Mouse (Mus musculus) brain, embryonic 18.5 days (tissue): Measurements from ENCODE around the gene Cacng1.
A peak's percentile ranks its signal among the peaks of the same experiment; 100 is the strongest.

ENCODE experiments used
- DNase-seq: peaks from one replicate; pipeline ENCODE4 v3.0.0-alpha.2; 2012; ENCODE audit warnings: low read depth, low spot score

Cacng1 gene

DNA sequence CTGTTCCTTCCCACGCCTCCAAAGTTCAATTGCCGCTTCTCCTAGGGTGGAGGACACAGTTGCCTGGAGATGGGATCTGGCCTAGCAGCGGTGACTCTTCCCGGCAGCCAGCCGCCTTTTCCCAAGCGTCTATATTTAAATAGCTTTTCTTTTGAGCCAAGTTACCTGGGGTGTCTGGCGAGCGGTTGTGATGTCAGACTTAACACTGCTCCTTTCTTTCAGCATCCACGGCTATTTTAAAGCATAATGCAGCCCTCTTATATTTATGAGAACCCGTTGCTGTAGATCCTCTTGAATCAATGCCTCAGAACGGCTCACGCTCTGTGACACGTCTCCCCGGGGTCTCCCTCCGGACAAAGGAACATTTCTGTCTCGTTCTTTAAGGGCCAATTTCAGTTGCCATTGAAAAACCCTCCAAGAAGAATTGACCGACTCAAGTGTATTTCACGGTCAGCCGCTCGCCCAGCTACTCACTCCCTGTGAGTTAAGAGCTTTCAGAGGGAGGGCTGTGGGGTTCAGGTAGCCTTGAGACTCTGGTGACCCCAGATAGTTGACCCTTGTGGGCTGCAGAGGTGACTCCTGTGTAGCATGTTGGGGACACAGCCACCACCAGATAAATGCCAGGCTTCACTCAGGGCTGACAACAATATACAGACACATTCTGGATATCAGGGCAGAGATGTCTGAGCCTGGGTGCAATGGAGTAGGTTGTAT, 8.3 kb downstream of the Cacng1 start:
- no peak for DNase-seq

DNA sequence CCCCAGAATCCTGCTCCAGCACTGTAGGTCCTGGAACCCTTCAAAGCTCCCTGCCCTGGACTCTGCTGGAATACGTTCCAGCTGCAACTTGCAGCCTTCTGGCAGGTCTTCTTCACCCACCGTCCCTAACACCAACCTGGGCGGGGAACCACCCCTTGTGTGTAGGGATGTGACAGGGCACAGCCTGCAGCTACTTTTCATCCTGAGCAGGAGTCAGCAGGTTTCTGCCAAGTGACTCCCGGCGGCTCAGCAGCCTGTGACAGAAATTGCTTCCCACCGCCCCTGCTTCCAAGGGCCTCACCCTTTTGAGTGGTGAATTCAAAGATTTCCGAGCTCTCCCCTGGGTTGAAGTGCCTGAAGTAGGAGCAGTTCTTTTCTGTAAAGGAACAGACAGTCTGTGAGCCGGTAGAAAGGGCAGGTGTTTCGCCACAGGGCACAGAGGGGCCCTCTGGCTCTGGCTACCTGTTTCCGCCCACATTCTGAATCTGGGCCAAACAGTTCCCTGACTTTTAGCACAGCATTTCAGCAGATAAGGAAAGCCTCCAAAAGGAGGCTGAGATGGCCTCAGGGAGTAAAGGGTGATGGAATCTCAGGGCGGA, 10.7 kb downstream of the Cacng1 start:
- DNase-seq = no peak

DNA sequence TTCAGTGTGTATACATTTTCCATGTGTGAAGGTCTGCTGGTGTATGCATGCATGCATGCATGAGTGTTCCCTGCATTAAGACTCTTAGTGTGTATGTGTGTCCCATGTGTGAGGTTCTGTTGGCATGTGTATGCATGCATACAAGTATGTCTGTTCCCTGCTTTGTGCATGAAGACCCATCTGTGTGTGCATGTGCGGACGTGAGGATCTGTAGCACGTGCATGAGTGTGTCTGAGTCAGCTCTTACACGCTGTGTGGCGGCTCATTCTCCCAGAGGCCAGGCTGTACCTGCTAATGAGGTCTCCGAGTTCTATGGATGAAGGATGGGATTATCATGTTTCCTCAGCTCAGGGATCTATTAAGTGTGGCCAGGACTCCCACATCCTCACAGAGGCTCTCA, 11.3 kb downstream of the Cacng1 start:
- no peak for DNase-seq

DNA sequence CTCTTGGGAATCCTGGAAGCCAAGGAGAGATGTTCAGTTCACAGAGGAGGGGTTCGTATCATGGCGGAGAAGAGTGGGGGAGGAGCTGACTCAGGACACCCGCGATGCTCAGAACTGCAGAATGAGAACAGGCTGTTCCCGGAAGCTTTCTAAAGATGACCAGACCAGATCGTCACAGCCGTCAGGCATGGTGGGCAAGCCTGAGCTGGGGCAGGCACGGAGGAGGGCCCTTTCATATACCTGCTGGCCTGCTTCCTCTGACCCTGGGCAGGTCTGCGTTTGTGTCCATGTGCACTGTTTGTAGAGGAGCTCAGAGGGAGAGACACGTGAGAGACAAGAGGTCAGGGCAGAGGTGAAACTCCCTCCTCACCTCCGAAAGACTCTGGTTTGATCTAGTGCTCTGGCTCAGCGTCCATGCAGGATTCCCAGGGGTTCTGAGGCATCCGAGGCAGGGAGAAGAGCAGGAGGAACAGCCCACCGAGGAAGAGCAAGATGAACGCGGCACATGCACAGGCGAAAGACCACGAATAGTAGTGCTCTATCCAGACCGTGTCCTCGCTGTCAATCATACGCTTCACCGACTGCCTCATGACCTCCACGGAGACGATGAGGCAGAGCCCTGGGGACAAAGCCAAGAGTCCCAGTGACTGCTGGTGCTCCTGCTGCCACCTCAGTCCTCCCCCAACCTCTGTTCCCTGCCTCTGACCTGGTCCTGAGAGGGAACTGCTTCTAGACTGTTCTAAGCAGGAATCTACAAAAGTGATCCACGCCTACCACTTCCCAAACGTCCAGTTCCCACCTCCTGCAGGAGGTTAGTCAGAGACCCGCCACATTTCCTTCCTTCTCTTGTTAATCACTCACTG, 12.8 kb downstream of the Cacng1 start:
- DNase-seq = no peak

DNA sequence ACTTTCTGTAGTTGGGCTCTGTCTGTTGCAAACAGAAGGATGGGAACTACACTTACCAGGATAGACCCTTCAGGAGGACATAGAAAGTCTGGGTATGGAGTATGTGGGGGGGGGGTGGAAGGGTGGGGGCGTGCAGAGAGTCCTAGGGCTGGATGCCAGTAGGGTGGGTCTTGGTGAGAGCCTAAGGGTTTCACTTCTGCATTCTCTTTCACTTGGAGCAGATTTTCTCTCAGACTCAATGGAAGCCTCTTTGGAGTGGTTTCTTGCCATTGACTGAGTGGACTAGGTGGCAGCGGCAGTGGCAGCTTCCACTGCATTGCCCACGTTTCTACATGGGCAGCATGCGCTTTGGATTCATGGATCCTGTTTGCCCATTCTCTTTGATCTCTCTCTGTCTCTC, 16.4 kb downstream of the Cacng1 start:
- no peak for DNase-seq

DNA sequence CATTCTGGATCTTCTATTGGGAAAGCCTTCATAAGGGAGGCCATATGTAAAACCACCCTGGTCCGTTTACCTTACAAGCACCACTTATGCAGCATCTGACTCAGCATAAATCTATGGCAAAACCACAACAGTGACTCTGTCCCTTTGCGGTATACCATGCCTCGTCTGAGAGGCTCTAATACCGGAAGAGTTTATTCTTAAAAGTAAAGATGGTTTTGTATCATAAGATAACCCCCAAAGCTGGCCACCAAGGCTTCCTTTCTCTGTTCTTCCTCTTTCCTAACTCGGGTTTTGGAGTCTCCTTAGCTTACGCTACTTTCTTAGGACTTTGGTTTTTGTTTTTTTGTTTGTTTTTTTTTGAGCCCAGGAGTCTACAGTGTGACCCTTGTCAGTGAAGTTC, 23.0 kb downstream of the Cacng1 start:
- no peak for DNase-seq

DNA sequence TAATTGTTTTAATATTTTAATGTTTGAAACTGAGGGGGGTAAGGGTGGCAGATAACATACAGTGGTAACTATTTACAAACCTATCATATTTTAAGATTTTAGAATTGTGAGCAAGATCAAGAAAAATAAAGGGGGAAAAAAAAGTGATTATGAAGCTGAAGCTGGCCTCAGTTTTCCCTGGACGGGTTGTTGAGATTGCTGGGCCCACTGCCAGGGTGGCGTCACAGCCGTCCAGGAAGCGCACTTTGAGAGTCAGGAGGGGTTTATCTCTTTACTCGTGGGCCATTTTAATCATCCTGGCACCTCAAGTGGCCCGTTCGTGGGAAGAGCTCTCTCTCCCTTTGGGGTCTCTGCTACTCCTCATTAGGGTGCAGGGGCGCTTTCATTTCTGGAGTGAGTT, 24.8 kb downstream of the Cacng1 start:
- no peak for DNase-seq

DNA sequence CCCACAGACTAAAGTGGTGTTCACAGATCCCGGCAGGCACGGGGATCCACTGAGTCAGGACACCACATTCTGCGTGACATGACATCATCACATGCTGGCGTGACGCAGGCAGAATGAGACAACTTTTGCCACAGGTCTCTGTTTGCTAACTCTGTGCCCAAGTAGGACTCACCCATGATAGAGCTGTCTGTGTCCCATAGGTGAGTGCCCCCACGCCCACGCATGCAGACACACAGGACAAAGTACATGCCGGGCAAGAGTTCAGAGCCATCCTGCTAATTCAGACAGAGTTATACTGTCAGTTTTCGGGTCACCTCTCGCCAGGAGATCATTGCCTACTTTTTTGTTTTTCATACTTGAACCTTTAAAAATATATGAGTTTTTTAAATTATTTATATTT, 27.8 kb downstream of the Cacng1 start:
- no peak for DNase-seq

DNA sequence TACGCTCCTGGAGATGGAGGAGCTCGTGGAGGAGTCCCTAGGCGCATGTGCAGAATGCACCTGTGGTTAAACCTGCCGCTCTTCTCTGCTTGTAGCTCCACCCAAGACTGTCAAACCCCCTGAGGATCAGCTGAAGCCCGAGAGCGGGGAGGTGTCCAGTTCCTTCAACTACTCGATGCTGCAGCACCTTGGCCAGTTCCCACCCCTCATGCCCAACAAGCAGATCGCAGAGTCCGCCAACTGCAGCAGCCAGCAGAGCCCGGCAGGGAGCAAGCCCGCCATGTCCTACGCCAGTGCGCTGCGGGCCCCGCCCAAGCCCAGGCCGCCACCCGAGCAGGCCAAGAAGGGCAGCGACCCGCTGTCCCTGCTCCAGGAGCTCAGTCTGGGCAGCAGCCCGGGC, 30.0 kb downstream of the Cacng1 start:
- DNase-seq = no peak

DNA sequence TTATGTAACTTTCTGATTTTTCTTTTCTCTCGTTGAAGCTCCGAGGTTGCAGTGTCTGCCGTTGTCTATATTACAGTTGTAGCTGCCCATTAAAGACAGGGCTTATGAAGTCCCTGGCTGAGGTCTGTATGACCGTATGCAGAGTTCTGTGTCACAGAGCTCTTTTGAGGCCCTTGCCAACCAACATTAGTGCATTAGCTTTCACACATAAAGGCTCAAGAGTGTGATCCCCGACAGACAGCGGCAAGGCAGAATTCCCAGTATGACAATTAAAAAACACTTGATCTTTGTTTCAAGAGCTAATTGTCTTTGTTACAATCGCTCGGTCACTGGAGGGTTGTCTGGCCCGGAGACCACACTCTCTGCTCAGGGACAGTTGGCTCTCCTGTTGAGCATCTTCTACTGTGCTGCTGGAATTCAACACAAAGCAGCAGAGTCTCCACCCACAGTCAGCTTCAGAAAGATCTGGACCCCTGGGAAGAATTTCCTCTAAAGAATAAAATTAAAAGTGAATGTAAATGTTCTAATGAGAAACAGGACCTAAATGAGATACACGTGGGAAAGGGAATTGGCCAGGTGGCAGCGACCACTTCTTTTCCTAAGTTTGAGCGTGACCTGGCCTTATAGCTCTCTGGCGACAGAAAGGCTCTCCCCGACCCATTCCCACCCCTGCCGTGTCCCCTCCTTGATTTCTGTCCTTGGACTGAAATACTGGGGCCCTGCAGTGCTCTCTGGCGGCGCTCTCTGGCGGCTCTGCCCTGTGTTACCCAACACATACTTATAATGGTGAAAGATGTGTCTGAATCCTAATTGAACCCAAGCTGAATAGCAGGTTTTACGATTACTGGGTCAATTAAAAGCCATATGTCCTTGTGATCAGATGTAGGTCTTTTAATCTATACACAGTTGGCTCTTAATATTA, 32.5 kb downstream of the Cacng1 start:
- no peak for DNase-seq

DNA sequence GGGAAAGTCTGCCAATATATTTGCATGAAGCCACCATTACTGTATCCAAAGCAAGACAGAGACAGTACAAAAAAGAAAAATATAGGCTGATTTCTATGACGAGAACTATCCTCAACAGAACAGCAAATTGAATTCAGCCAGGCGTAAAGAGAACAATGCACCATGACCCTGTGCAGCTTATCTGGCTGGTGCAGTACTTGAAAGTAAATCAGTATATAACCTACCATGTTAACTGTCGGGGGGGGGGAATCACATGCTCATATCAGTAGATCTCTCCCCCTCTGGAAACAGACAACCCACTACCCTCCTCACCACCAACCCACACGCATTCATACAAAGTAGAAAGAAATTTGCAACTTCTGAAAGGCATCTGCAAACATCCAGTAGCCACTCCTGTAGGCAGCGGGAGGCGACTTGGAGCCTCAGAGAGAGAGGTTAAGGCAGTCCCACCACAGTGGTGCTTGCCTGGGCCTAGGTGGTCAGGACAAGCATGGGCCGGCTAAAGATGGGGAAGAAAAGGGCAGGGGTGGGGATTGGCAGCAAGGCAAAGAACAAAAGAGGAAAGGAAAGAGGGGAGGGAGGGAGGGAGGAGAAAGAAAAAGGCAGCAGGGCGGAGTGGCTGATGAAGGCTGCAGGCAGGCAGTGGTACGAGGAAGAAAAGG, 33.5 kb downstream of the Cacng1 start:
- no peak for DNase-seq

DNA sequence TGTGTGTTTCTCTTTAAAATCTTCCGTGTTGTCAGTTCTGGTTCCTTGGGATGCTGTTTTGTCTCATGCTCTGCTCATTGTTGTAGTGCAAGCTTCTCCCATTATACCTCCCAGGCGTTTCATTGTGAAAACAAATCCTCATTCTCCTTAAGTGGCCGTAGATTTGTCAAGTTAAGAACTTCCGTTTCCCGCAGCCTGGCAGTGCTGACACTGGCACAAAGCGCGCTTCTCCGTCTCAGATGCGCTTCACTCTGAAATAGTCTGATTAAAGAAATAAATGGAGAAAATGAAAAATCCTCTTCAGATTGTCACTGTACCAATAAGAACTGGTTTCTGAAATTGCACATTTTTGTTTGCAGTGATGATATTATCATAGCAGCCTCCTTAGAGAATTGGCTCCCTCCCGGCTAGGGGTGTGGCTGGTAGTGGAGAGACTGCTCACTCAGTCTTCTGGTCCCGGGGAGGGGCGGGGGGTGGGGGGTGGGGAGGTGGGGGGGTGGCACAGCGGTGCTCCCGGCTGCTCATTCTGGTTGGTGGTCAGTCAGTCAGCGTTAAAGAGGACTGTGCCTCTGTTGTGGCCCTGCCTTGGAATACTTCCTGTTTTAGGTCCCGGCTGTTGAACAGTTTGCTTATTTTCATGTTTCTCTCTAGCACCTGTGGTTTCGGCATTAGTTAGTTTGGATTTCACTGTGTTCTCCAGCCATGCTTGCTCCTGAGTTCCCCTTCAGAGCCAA, 39.9 kb downstream of the Cacng1 start:
- DNase-seq = no peak

DNA sequence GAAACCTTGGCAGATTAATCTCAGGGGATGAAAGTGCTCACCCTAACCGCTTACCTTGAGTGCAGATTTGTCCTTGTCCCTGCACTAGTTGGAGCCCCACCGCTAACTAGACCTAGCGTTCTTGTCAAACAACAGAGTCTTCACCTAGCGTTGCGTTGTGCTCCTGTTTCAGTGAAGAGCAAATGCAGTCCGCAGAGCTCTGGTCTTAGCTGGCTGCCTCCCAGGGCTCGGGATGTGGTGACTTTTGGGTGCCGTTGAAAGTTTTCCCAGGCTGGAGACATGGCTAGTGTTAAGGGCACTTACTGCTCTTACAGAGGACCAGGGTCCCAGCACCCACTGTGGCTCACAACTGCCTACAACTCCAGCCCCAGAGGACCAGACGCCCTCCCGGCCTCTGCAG, 41.1 kb downstream of the Cacng1 start:
- DNase-seq = no peak

DNA sequence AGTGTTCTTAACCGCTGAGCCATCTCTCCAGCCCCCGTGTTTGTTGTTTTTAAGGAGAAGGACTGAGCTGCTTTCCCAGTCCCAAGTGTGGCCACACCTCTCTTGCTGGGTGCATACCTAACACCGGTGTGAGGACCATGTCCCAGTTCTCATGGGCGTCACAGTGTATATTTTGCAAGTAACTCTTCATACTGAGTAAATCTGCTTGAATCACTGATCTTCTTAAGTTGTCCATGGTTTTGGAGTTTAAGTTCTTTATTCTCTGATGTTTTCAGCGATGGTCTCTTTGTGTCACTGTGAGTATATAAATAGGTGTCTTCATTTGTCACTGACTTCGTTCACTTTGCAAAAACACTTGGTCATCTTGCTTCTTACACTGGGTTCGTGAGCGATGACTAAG, 41.7 kb downstream of the Cacng1 start:
- no peak for DNase-seq

DNA sequence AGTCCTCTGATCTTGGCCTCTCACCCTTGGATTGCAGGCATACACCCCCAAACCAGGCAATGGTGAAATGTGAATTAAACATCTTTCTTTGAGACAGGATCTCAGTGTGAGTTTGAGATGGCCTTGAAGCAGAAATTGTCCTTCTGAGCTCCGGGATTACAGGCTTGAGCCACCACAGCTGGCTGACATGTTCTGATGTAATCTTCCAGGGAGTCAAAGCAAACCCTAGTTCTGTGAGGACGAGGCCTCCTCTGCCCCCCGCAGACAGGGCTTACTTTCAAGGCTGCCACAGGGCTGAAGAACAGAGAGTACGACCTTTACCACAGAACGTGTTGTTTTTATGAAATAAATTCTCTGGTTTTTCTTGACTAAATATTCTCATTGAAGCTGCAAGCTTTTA, 42.3 kb downstream of the Cacng1 start:
- no peak for DNase-seq

DNA sequence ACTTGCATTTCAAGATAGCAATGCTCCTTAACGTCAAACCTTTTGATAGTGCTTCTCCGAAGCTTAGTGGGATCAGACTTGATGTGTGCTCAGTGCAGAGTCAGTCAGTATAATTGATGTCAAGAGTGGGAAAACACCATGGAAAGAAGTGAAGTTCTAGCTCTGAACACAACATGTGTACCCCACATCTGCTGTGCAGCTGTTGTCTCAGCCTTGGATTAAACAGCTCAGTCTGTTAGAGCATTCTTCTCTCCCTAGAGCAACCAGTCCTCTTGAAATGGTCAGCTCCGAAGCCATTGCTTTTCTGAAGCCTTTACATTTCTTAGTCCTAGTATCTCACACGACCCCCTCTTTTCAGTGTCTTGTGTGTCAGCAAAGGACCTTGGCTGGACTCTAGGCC, 47.3 kb downstream of the Cacng1 start:
- DNase-seq = no peak

DNA sequence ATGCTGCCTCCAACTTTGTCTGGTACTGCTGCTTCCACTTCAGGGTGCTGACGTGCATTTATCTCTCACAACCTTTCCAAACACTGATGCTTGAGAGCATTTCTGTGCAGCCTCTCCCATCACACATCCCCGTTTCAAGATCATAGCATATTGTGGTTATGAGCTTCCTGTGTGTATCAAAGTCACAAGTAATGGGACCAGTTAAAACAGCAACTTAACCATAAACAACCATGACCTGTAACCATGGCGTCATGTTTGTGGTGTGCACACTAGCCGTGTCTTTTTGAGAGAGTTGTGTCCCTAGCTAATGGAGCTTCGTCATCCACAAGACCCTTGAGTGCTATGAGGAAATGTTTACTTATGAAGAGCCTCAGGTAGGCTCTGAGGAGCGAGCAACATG, 48.1 kb downstream of the Cacng1 start:
- no peak for DNase-seq

DNA sequence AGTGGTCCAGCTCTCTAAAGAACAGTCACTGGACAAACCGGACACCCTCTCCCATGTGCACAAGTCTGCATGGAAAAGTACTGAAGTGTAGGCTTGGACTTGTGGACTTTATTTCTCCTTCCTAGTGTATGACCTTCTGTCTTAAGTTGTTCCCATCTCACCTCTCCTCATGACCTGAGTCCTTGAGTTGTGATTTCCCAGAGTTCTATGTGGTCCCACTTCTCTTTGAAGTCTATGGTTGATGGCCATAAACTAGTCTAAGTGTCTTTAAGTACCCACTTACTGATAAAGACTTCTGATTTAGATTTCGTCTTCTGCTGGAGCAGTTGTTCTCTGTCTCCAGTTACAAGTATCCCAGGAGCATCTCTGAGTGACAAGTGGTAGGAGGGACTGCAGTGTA, 48.8 kb downstream of the Cacng1 start:
- no peak for DNase-seq

DNA sequence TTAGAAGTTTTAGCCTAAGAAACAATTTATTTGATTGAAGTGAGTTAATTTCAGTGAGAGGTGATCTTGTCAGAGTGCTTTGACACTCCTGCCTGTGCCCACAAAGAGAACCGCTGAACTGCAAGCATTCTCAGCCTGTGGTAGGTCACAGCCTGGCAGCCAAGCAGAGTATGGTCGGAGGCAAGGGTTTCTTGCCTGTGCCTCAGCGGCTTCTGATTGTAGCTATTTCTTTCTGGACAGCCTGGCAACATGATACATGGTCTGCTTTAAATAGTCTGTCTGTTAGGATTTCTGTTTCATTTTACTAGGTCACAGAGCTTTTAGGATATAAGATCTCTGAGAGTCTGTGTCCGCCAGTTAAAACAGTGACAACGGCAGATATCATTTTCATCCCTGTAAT, 53.7 kb downstream of the Cacng1 start:
- DNase-seq = no peak

DNA sequence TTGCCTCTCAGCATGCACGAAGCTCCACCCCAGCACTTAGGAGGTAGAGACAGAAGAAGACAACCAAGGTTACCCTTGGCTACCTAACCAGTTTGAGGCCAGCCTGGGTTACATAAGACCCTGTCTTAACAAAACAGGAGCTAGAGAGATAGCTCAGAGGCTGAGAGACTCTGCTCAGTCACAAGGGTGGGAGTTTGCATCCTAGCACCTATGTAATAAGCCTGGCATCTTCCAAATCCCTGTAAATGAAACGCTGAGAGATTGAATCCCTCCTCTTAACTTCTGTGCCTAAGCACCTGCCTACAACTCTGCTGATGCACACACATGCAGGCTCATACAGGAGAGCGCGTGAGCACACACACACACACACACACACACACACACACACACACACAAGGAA, 55.9 kb downstream of the Cacng1 start:
- DNase-seq = no peak

DNA sequence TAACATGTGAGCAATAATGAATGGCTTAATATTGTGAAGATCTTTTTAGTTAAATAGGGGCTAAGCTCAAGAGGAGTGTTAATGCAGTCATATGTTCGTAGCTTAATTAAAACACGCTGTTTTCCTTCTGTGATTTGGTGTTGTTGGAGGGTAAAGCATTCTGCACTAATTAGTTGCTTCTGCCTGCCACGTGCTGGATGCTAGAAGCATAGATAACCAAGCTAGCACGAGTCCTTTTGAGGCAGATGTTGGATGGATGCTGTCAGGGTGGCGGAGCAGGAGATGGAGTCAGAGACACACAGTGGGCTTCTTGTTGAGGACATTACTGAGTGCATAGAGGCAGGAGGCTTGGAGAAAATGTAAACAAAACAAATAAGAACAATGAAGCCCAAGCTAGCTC, 59.2 kb downstream of the Cacng1 start:
- DNase-seq = peak; percentile 8
